Mouse (Mus musculus) embryonic facial prominence, embryonic 15.5 days (tissue): ENCODE measurements around the gene Hkdc1. TPM values are rescaled to one million over a fixed set of nuclear protein-coding genes. Genes with fewer than 3 reads are reported as not detected.
A peak's percentile ranks its signal among the peaks of the same experiment; 100 is the strongest.

Source experiments
- ATAC-seq: fragments of 200-750 bp; cut with Nextera tagmentation; 2 replicates; pipeline ENCODE4 v1.8.0; 2017; ENCODE audit warnings: low read depth, moderate TSS enrichment; ENCODE audit not compliant: insufficient number of reproducible peaks, low FRiP score, low TSS enrichment
- H3K27ac ChIP-seq: fragments of 300-500 bp; sonication (generic); replicated peaks from 2 replicates; pipeline ENCODE4 v1.5.1; 2015; ENCODE audit warnings: mild to moderate bottlenecking, inconsistent platforms
- H3K27me3 ChIP-seq: fragments of 300-500 bp; sonication (generic); 2 replicates; pipeline ENCODE4 v1.6.1; 2015; ENCODE audit warnings: inconsistent platforms
- H3K36me3 ChIP-seq: fragments of 300-500 bp; sonication (generic); 2 replicates; pipeline ENCODE4 v1.6.1; 2015; ENCODE audit warnings: mild to moderate bottlenecking, inconsistent platforms
- H3K4me1 ChIP-seq: fragments of 300-500 bp; sonication (generic); 2 replicates; pipeline ENCODE4 v1.6.1; 2015; ENCODE audit warnings: inconsistent platforms
- H3K4me2 ChIP-seq: fragments of 300-500 bp; sonication (generic); replicated peaks from 2 replicates; pipeline ENCODE4 v1.6.1; 2015; ENCODE audit warnings: mild to moderate bottlenecking, inconsistent platforms
- H3K4me3 ChIP-seq: fragments of 300-500 bp; sonication (generic); replicated peaks from 2 replicates; pipeline ENCODE4 v1.5.1; 2015; ENCODE audit warnings: mild to moderate bottlenecking, inconsistent platforms
- H3K9ac ChIP-seq: fragments of 300-500 bp; sonication (generic); 2 replicates; pipeline ENCODE4 v1.6.1; 2015; ENCODE audit warnings: inconsistent platforms
- H3K9me3 ChIP-seq: fragments of 300-500 bp; sonication (generic); replicated peaks from 2 replicates; pipeline ENCODE4 v1.6.1; 2016; ENCODE audit warnings: inconsistent platforms
- WGBS: fragments of 180-500 bp; shearing (Covaris S2); methylation state at CpG from one replicate; pipeline ENCODE4 v1.1.7; 2015; 5-methylcytosine and 5-hydroxymethylcytosine counted together
- polyA plus RNA-seq: library from polyadenylated mRNA; unstranded; fragments of >200 nt; fragmentation: Nextera tagmentation; extraction: Ambion mirVana; gene quantifications from 2 replicates; pipeline ENCODE4 v1.2.1, GENCODE M21; 2015

Gene Hkdc1
- polyA plus RNA-seq, 1 experiment from 2014 or later: 0.59 TPM

GRCm38 (mm10) chr10:62338176-62338575 is 84.1 kb downstream of the Hkdc1 start:
- WGBS: 43% methylated on average over 9 of the region's 9 CpGs
- Histone ChIP-seq H3K27me3 (no peaks in the 10 kb centered on the region), H3K4me2 (peak overlapping the region; percentile 76), H3K9me3 (no peaks in the 10 kb centered on the region), H3K4me3 (no peak overlapping the region), H3K9ac (no peak overlapping the region), H3K36me3 (no peaks in the 10 kb centered on the region), H3K27ac (no peak overlapping the region), H3K4me1 (peaks cover 44% of the 10 kb centered on the region)
- no peak for ATAC-seq

GRCm38 (mm10) chr10:62336601-62337578 is 85.4 kb downstream of the Hkdc1 start:
- Histone ChIP-seq H3K4me3 (no peak overlapping the region), H3K36me3 (no peaks in the 10 kb centered on the region), H3K4me1 (peaks cover 54% of the 10 kb centered on the region), H3K4me2 (no peak overlapping the region), H3K9me3 (no peaks in the 10 kb centered on the region), H3K27me3 (no peaks in the 10 kb centered on the region), H3K9ac (no peak overlapping the region), H3K27ac (peak overlapping the region; percentile 63)
- ATAC-seq: no peak
- WGBS: 23% methylated on average over 12 of the region's 12 CpGs

- 13% methylated on average over 6 of the region's 6 CpGs for WGBS
- H3K27ac ChIP-seq: 0 out of 2 replicates have a peak overlapping the region, but pooled peaks have one; percentile 63
Measured at GRCm38 (mm10) chr10:62335423-62335776, 86.9 kb downstream of the Hkdc1 start.

GRCm38 (mm10) chr10:62334686-62335422 is 87.4 kb downstream of the Hkdc1 start:
- Histone ChIP-seq H3K9me3 (no peaks in the 10 kb centered on the region), H3K9ac (no peak overlapping the region), H3K4me1 (peaks cover 52% of the 10 kb centered on the region), H3K4me3 (no peak overlapping the region), H3K36me3 (no peaks in the 10 kb centered on the region), H3K27ac (no peak overlapping the region), H3K4me2 (no peak overlapping the region), H3K27me3 (no peaks in the 10 kb centered on the region)
- no peak for ATAC-seq
- WGBS: 52% methylated on average over 20 of the region's 20 CpGs

More at GRCm38 (mm10) chr10:62335423-62335776, 86.9 kb downstream of the Hkdc1 start:
- H3K36me3 ChIP-seq: no peaks in the 10 kb centered on the region
- H3K9ac ChIP-seq: no peak overlapping the region
- no peak overlapping the region for H3K4me3 ChIP-seq
- H3K4me1 ChIP-seq: peaks cover 50% of the 10 kb centered on the region
- no peak overlapping the region for H3K4me2 ChIP-seq
- H3K27me3 ChIP-seq: no peaks in the 10 kb centered on the region
- H3K9me3 ChIP-seq: no peaks in the 10 kb centered on the region
- ATAC-seq: no peak

- H3K4me1 ChIP-seq: peaks cover 43% of the 10 kb centered on the region
- no peaks in the 10 kb centered on the region for H3K27me3 ChIP-seq
- no peak overlapping the region for H3K9ac ChIP-seq
- no peaks in the 10 kb centered on the region for H3K9me3 ChIP-seq
- no peak overlapping the region for H3K4me2 ChIP-seq
- 77% methylated on average over 14 of the region's 14 CpGs for WGBS
- no peak for ATAC-seq
- no peak overlapping the region for H3K27ac ChIP-seq
- no peak overlapping the region for H3K4me3 ChIP-seq
- no peaks in the 10 kb centered on the region for H3K36me3 ChIP-seq
Measured at GRCm38 (mm10) chr10:62333269-62333668, 89.0 kb downstream of the Hkdc1 start.

Other genes with a start within 250 kb of the Hkdc1 start
- gene Tspan15, start 191.2 kb downstream of the Hkdc1 start, polyA plus RNA-seq: 15.8 and 17.0 TPM in 2 replicates
- not detected in 2 replicates for gene Tacr2, start 170.1 kb downstream of the Hkdc1 start, polyA plus RNA-seq
- 39.4 and 40.9 TPM in 2 replicates for gene Hk1, start 42.6 kb downstream of the Hkdc1 start, polyA plus RNA-seq
- gene 4930507D05Rik, start 27.0 kb upstream of the Hkdc1 start, polyA plus RNA-seq: 0.41 and 0.68 TPM in 2 replicates
- gene Supv3l1, start 27.2 kb upstream of the Hkdc1 start, polyA plus RNA-seq: 22.5 and 24.0 TPM in 2 replicates
- gene Vps26a, start 64.3 kb upstream of the Hkdc1 start, polyA plus RNA-seq: 69.6 and 73.0 TPM in 2 replicates
- gene Srgn, start 105.0 kb upstream of the Hkdc1 start, polyA plus RNA-seq: 43.9 and 48.5 TPM in 2 replicates
- 41.7 and 43.0 TPM in 2 replicates for gene Kif1bp, start 156.0 kb upstream of the Hkdc1 start, polyA plus RNA-seq
- gene Ddx21, start 179.8 kb upstream of the Hkdc1 start, polyA plus RNA-seq: 18.2 TPM in 2 replicates
- 135 and 138 TPM in 2 replicates for gene Ddx50, start 228.7 kb upstream of the Hkdc1 start, polyA plus RNA-seq